Mouse (Mus musculus) kidney, embryonic 14.5 days (tissue): Measurements from ENCODE around the gene Gnrhr. TPM values are rescaled to one million over a fixed set of nuclear protein-coding genes. Genes with fewer than 3 reads are reported as not detected.

ENCODE experiments used
- ATAC-seq: fragments of 200-750 bp; cut with Nextera tagmentation; 2 replicates; pipeline ENCODE4 v1.8.0; 2017; ENCODE audit warnings: moderate number of reproducible peaks, mild to moderate bottlenecking, moderate TSS enrichment, moderate library complexity; ENCODE audit not compliant: low FRiP score, low TSS enrichment
- H3K27ac ChIP-seq: fragments of 300-500 bp; sonication (generic); 2 replicates; pipeline ENCODE4 v1.5.1; 2014; ENCODE audit warnings: low read depth, mild to moderate bottlenecking, low read length, moderate library complexity, mixed read lengths
- H3K27me3 ChIP-seq: fragments of 300-500 bp; sonication (generic); 2 replicates; pipeline ENCODE4 v1.6.1; 2014; ENCODE audit warnings: mild to moderate bottlenecking, low read length; ENCODE audit not compliant: control insufficient read depth, insufficient read depth
- H3K36me3 ChIP-seq: fragments of 300-500 bp; sonication (generic); 2 replicates; pipeline ENCODE4 v1.6.1; 2014; ENCODE audit warnings: low read length, mixed read lengths; ENCODE audit not compliant: control insufficient read depth, insufficient read depth
- H3K4me1 ChIP-seq: fragments of 300-500 bp; sonication (generic); 2 replicates; pipeline ENCODE4 v1.6.1; 2014; ENCODE audit warnings: low read length, mixed read lengths; ENCODE audit not compliant: control insufficient read depth, insufficient read depth
- H3K4me2 ChIP-seq: fragments of 300-500 bp; sonication (generic); replicated peaks from 2 replicates; pipeline ENCODE4 v1.6.1; 2014; ENCODE audit warnings: low read depth, mild to moderate bottlenecking, low read length
- H3K4me3 ChIP-seq: fragments of 300-500 bp; sonication (generic); 2 replicates; pipeline ENCODE4 v1.5.1; 2014; ENCODE audit warnings: mild to moderate bottlenecking, low read length
- H3K9ac ChIP-seq: fragments of 300-500 bp; sonication (generic); 2 replicates; pipeline ENCODE4 v1.6.1; 2014; ENCODE audit warnings: low read depth, mild to moderate bottlenecking, low read length, moderate library complexity
- H3K9me3 ChIP-seq: fragments of 300-500 bp; sonication (generic); 2 replicates; pipeline ENCODE4 v1.6.1; 2016; ENCODE audit warnings: low read length; ENCODE audit not compliant: control insufficient read depth
- WGBS: fragments of 180-500 bp; shearing (Covaris S2); extraction: QIAGEN DNeasy Blood & Tissue Kit; methylation state at CpG from one replicate; pipeline ENCODE4 v1.1.7; 2014; 5-methylcytosine and 5-hydroxymethylcytosine counted together
- polyA plus RNA-seq: library from polyadenylated mRNA; unstranded; fragments of >200 nt; fragmentation: Nextera tagmentation; extraction: Ambion mirVana; gene quantifications from 2 replicates; pipeline ENCODE4 v1.2.1, GENCODE M21; 2014

The Gnrhr gene
- polyA plus RNA-seq, 1 experiment from 2014 or later: not detected

DNA sequence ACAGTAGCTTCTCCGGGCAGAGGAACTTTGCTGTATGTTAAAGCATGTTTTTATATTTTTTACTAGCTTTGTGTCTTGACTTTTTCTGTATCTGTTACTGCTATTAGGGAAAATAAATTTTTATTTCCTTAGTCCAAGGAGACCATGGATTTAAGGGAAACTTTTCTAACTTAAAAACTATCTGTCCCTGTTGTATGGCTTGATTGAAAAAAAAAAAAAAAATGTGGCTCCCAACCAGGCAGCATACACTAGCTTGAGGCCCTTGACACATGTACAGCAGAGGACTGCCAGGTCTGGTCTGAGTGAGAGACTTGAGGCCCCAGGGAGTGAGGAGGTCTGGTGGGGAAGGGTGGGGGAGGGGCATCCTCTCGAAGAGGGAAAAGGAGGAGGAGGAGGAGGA lies 23.9 kb downstream of the Gnrhr start:
- WGBS: 48% methylated on average over 2 of the region's 2 CpGs
- no peak for ATAC-seq

DNA sequence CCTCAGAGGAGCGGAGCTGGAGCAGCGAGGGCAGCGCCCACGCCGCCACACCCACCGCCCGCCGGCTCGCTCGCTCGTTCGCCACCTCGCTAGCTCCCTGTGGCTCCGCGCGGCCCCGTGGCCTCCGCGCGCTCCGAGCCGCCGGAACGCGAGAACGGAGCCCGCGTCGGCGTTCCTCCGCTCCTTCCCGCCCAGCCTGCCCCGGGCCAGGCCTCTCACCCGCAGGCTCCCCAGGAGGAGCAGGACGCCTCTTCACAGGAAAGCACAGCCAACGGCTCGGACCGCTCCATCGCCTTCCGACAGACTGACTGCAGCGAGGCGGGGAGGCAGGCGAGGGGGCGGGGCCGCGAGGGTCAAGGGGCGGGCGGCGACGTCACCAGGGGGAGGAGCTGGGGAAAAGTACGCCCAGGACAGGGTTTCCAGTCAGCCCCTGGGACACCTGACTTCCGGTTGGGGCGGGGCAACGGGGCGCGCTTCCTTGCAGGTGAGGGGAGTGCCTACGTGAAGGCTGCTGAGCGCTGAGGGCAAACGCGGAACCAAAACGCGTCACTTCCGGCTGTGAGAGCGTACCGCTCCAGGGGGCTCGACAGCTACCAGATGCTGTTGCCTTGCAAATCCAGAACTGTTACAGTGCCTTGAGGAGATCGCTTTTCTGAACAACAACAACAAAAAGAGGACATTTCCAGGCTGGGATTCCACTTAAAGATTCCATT lies 25.1 kb downstream of the Gnrhr start, which contains the start of gene Uba6:
Gene Uba6 (minus strand): TSS at position 355 of the 713 bp plus-strand sequence.
- under 1% methylated on average over 54 of the region's 67 CpGs for WGBS
- H3K27me3 ChIP-seq: no peaks in the 10 kb centered on the region

More for the DNA sequence above, 23.9 kb downstream of the Gnrhr start:
- Histone ChIP-seq H3K36me3 (no peaks in the 10 kb centered on the region), H3K27me3 (no peaks in the 10 kb centered on the region), H3K9me3 (no peaks in the 10 kb centered on the region), H3K4me2 (no peak overlapping the region), H3K27ac (no peak overlapping the region), H3K4me3 (no peak overlapping the region), H3K4me1 (no peaks in the 10 kb centered on the region), H3K9ac (no peak overlapping the region)

DNA sequence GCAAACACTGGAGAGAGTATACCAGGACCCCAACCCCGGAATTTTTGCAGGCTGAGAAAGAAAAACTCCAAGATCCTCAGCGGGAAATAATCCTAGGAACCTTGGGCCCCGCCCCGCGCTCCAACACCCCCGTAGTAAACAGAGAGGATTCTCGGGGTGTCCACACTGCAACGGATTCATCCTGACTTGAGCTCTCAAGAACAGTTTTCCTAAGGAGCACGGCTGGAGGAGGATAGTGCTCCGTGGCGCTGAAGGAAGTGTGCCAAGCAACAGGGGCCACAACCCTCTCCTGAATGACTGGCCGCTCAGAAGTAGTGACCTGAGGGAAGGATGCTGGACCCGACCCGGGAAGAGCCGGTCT lies 25.6 kb downstream of the Gnrhr start:
- peak; percentile 0; the same call in 1 of the 2 replicates for ATAC-seq

More for the DNA sequence above, 25.1 kb downstream of the Gnrhr start, which contains the start of gene Uba6:
- peak; percentile 99 for ATAC-seq
- no peaks in the 10 kb centered on the region for H3K4me1 ChIP-seq
- peaks cover 4% of the 10 kb centered on the region; the same call in 1 of the 2 replicates for H3K36me3 ChIP-seq
- peak within 1 kb of the TSS; percentile 86 for H3K4me3 ChIP-seq
- H3K9ac ChIP-seq: peak within 1 kb of the TSS; percentile 82
- no peaks in the 10 kb centered on the region for H3K9me3 ChIP-seq
- H3K4me2 ChIP-seq: peak within 1 kb of the TSS; percentile 67
- H3K27ac ChIP-seq: peak within 1 kb of the TSS; percentile 95

More for the DNA sequence above, 25.6 kb downstream of the Gnrhr start:
- H3K4me2 ChIP-seq: peak overlapping the region; percentile 67
- H3K4me3 ChIP-seq: peak overlapping the region; percentile 86
- WGBS: 1% methylated on average over 15 of the region's 15 CpGs
- H3K9me3 ChIP-seq: no peaks in the 10 kb centered on the region
- H3K27ac ChIP-seq: peak overlapping the region; percentile 95
- H3K4me1 ChIP-seq: no peaks in the 10 kb centered on the region
- peaks cover 4% of the 10 kb centered on the region; the same call in 1 of the 2 replicates for H3K36me3 ChIP-seq
- peak overlapping the region; percentile 82 for H3K9ac ChIP-seq
- H3K27me3 ChIP-seq: no peaks in the 10 kb centered on the region

Other genes starting within 250 kb of the Gnrhr start
- 27.0 and 39.6 TPM in 2 replicates for gene Cenpc1, start 132.3 kb downstream of the Gnrhr start, polyA plus RNA-seq
- gene Stap1, start 126.2 kb downstream of the Gnrhr start, polyA plus RNA-seq: 0.13 and 0.23 TPM in 2 replicates
- 15.1 and 21.2 TPM in 2 replicates for gene Uba6, start 25.1 kb downstream of the Gnrhr start, polyA plus RNA-seq
- gene Tmprss11c, start 91.4 kb upstream of the Gnrhr start, polyA plus RNA-seq: not detected in 2 replicates
- gene Tmprss11d, start 175.5 kb upstream of the Gnrhr start, polyA plus RNA-seq: not detected in 2 replicates